Mouse (Mus musculus) cerebellum, adult 11 months (tissue): ENCODE data around the gene Tomm40.

Experiments
- DNase-seq: peaks from one replicate; pipeline ENCODE4 v3.0.0; 2022

Gene Tomm40

GRCm38 (mm10) chr7:19744590-19745385, 29.6 kb upstream of the Tomm40 start:
- no peak for DNase-seq

- no peak for DNase-seq
Observed at GRCm38 (mm10) chr7:19743791-19744190, 28.6 kb upstream of the Tomm40 start.

GRCm38 (mm10) chr7:19742468-19742867, 27.2 kb upstream of the Tomm40 start:
- no peak for DNase-seq

GRCm38 (mm10) chr7:19741329-19742031, 26.2 kb upstream of the Tomm40 start:
- DNase-seq: no peak

- DNase-seq: no peak
Observed at GRCm38 (mm10) chr7:19740269-19740668, 25.0 kb upstream of the Tomm40 start.

GRCm38 (mm10) chr7:19738771-19739170, 23.5 kb upstream of the Tomm40 start:
- DNase-seq: no peak

GRCm38 (mm10) chr7:19736389-19737057, 21.3 kb upstream of the Tomm40 start:
- no peak for DNase-seq

- no peak for DNase-seq
Observed at GRCm38 (mm10) chr7:19734178-19734666, 19.0 kb upstream of the Tomm40 start.

GRCm38 (mm10) chr7:19726541-19726940, 11.3 kb upstream of the Tomm40 start:
- DNase-seq: no peak

- DNase-seq: no peak
Observed at GRCm38 (mm10) chr7:19724167-19724566, 8.9 kb upstream of the Tomm40 start.

GRCm38 (mm10) chr7:19722754-19723195, 7.5 kb upstream of the Tomm40 start:
- no peak for DNase-seq

GRCm38 (mm10) chr7:19719200-19719599, 4.0 kb upstream of the Tomm40 start:
- DNase-seq: no peak

- DNase-seq: no peak
Observed at GRCm38 (mm10) chr7:19718297-19718952, 3.2 kb upstream of the Tomm40 start.

GRCm38 (mm10) chr7:19717346-19717745, 2.1 kb upstream of the Tomm40 start:
- no peak for DNase-seq

- no peak for DNase-seq
Observed at GRCm38 (mm10) chr7:19716822-19717221, 1.6 kb upstream of the Tomm40 start.

- no peak for DNase-seq
Observed at GRCm38 (mm10) chr7:19716055-19716682, 931 bp upstream of the Tomm40 start.

- DNase-seq: no peak
Observed at GRCm38 (mm10) chr7:19714836-19715235, 402 bp downstream of the Tomm40 start.

- DNase-seq: no peak
Observed at GRCm38 (mm10) chr7:19713598-19713997, 1.6 kb downstream of the Tomm40 start.

- peak; percentile 44 for DNase-seq
Observed at GRCm38 (mm10) chr7:19713196-19713595, 2.0 kb downstream of the Tomm40 start.

- no peak for DNase-seq
Observed at GRCm38 (mm10) chr7:19712414-19712813, 2.8 kb downstream of the Tomm40 start.

- DNase-seq: no peak
Observed at GRCm38 (mm10) chr7:19710650-19711049, 4.6 kb downstream of the Tomm40 start.

- DNase-seq: no peak
Observed at GRCm38 (mm10) chr7:19705271-19705670, 10.0 kb downstream of the Tomm40 start.
